Mouse (Mus musculus) limb, embryonic 15.5 days (tissue): ENCODE measurements around the gene Eif3d. TPM values are rescaled to one million over a fixed set of nuclear protein-coding genes. Genes with fewer than 3 reads are reported as not detected.
A peak's percentile ranks its signal among the peaks of the same experiment; 100 is the strongest.

Source experiments
- ATAC-seq: fragments of 200-750 bp; cut with Nextera tagmentation; 2 replicates; pipeline ENCODE4 v1.8.0; 2017; ENCODE audit warnings: low read depth, moderate TSS enrichment; ENCODE audit not compliant: insufficient number of reproducible peaks, low FRiP score, low TSS enrichment
- H3K27ac ChIP-seq: fragments of 300-500 bp; sonication (generic); 2 replicates; pipeline ENCODE4 v1.5.1; 2015; ENCODE audit warnings: moderate library complexity, mild to moderate bottlenecking, inconsistent platforms
- H3K27me3 ChIP-seq: fragments of 300-500 bp; sonication (generic); 2 replicates; pipeline ENCODE4 v1.6.1; 2015; ENCODE audit warnings: inconsistent platforms
- H3K36me3 ChIP-seq: fragments of 300-500 bp; sonication (generic); 2 replicates; pipeline ENCODE4 v1.6.1; 2015; ENCODE audit warnings: inconsistent platforms
- H3K4me1 ChIP-seq: fragments of 300-500 bp; sonication (generic); 2 replicates; pipeline ENCODE4 v1.6.1; 2015; ENCODE audit warnings: inconsistent platforms
- H3K4me2 ChIP-seq: fragments of 300-500 bp; sonication (generic); 2 replicates; pipeline ENCODE4 v1.6.1; 2015; ENCODE audit warnings: mild to moderate bottlenecking, inconsistent platforms
- H3K4me3 ChIP-seq: fragments of 300-500 bp; sonication (generic); 2 replicates; pipeline ENCODE4 v1.5.1; 2015; ENCODE audit warnings: mild to moderate bottlenecking, inconsistent platforms
- H3K9ac ChIP-seq: fragments of 300-500 bp; sonication (generic); 2 replicates; pipeline ENCODE4 v1.6.1; 2015; ENCODE audit warnings: inconsistent platforms
- H3K9me3 ChIP-seq: fragments of 300-500 bp; sonication (generic); 2 replicates; pipeline ENCODE4 v1.6.1; 2016; ENCODE audit warnings: inconsistent platforms
- WGBS: fragments of 180-500 bp; shearing (Covaris S2); methylation state at CpG from one replicate; pipeline ENCODE4 v1.1.7; 2015; 5-methylcytosine and 5-hydroxymethylcytosine counted together
- polyA plus RNA-seq: library from polyadenylated mRNA; unstranded; fragments of >200 nt; fragmentation: Nextera tagmentation; extraction: Ambion mirVana; gene quantifications from 2 replicates; pipeline ENCODE4 v1.2.1, GENCODE M21; 2015

Gene Eif3d
- polyA plus RNA-seq, 1 experiment from 2014 or later, result 181 TPM

- H3K4me1 ChIP-seq, result no peaks in the 10 kb centered on the region
- H3K27me3 ChIP-seq, result no peaks in the 10 kb centered on the region
- WGBS, result 91% methylated on average over 3 of the region's 3 CpGs
- no peak overlapping the region for H3K4me2 ChIP-seq
- no peak overlapping the region for H3K4me3 ChIP-seq
- H3K36me3 ChIP-seq, result peaks cover 44% of the 10 kb centered on the region
- H3K9me3 ChIP-seq, result no peaks in the 10 kb centered on the region
- no peak overlapping the region for H3K9ac ChIP-seq
- ATAC-seq, result no peak
- no peak overlapping the region for H3K27ac ChIP-seq
These were observed 56.1 kb downstream of the Eif3d start for GRCm38 (mm10) chr15:77914507-77914906.

GRCm38 (mm10) chr15:77913054-77913453 lies 57.6 kb downstream of the Eif3d start:
- WGBS, result 78% methylated on average over 8 of the region's 8 CpGs
- ATAC-seq, result no peak
- H3K9me3 ChIP-seq, result no peaks in the 10 kb centered on the region
- no peak overlapping the region for H3K4me2 ChIP-seq
- no peaks in the 10 kb centered on the region for H3K27me3 ChIP-seq
- no peak overlapping the region for H3K27ac ChIP-seq
- H3K4me3 ChIP-seq, result no peak overlapping the region
- peaks cover 32% of the 10 kb centered on the region for H3K36me3 ChIP-seq
- H3K4me1 ChIP-seq, result no peaks in the 10 kb centered on the region
- H3K9ac ChIP-seq, result no peak overlapping the region

GRCm38 (mm10) chr15:77912585-77912984 lies 58.0 kb downstream of the Eif3d start:
- H3K4me2 ChIP-seq, result no peak overlapping the region
- WGBS, result 53% methylated on average over 7 of the region's 7 CpGs
- H3K4me1 ChIP-seq, result 0 out of 2 replicates have a peak, but pooled peaks cover 4% of the 10 kb centered on the region
- no peak overlapping the region for H3K27ac ChIP-seq
- no peak overlapping the region for H3K4me3 ChIP-seq
- H3K9ac ChIP-seq, result no peak overlapping the region
- no peaks in the 10 kb centered on the region for H3K9me3 ChIP-seq
- no peaks in the 10 kb centered on the region for H3K27me3 ChIP-seq
- ATAC-seq, result no peak
- H3K36me3 ChIP-seq, result peaks cover 28% of the 10 kb centered on the region

GRCm38 (mm10) chr15:77912048-77912447 lies 58.6 kb downstream of the Eif3d start:
- Histone ChIP-seq H3K9me3 (no peaks in the 10 kb centered on the region), H3K4me3 (no peak overlapping the region), H3K36me3 (peaks cover 27% of the 10 kb centered on the region), H3K4me2 (no peak overlapping the region), H3K27ac (0 out of 2 replicates have a peak overlapping the region, but pooled peaks have one; percentile 17), H3K4me1 (0 out of 2 replicates have a peak, but pooled peaks cover 8% of the 10 kb centered on the region), H3K27me3 (no peaks in the 10 kb centered on the region), H3K9ac (no peak overlapping the region)
- no peak for ATAC-seq
- 57% methylated on average over 5 of the region's 5 CpGs for WGBS

GRCm38 (mm10) chr15:77911065-77911464 lies 59.5 kb downstream of the Eif3d start:
- WGBS, result 18% methylated on average over 2 of the region's 2 CpGs
- H3K9ac ChIP-seq, result no peak overlapping the region
- ATAC-seq, result no peak

More at GRCm38 (mm10) chr15:77911065-77911464, 59.5 kb downstream of the Eif3d start:
- H3K4me3 ChIP-seq, result no peak overlapping the region
- H3K36me3 ChIP-seq, result peaks cover 23% of the 10 kb centered on the region
- no peaks in the 10 kb centered on the region for H3K27me3 ChIP-seq
- no peak overlapping the region for H3K27ac ChIP-seq
- H3K4me1 ChIP-seq, result peaks cover 17% of the 10 kb centered on the region
- H3K9me3 ChIP-seq, result no peaks in the 10 kb centered on the region
- H3K4me2 ChIP-seq, result no peak overlapping the region

Other genes with a start within 250 kb of the Eif3d start
- 0.12 and 0.22 TPM in 2 replicates for gene Apol9b, start 241.8 kb downstream of the Eif3d start, polyA plus RNA-seq
- gene Apol8, start 213.8 kb downstream of the Eif3d start, polyA plus RNA-seq, result 0.14 and 0.15 TPM in 2 replicates
- gene Myh9, start 128.6 kb downstream of the Eif3d start, polyA plus RNA-seq, result 39.9 and 44.1 TPM in 2 replicates
- 231 and 263 TPM in 2 replicates for gene Txn2, start 41.8 kb downstream of the Eif3d start, polyA plus RNA-seq
- 3.7 and 4.2 TPM in 2 replicates for gene Foxred2, start 14.1 kb downstream of the Eif3d start, polyA plus RNA-seq
- 0.04 TPM in 1 of 2 replicates, not detected in the other for gene Cacng2, start 149.2 kb upstream of the Eif3d start, polyA plus RNA-seq
- gene Ift27, start 203.3 kb upstream of the Eif3d start, polyA plus RNA-seq, result 75.7 and 83.1 TPM in 2 replicates
- gene Pvalb, start 235.6 kb upstream of the Eif3d start, polyA plus RNA-seq, result 0.15 and 0.48 TPM in 2 replicates